Mouse (Mus musculus): ENCODE results near the gene Gldc. TPM values are rescaled to one million over a fixed set of nuclear protein-coding genes. Genes with fewer than 3 reads are reported as not detected.
A peak's percentile ranks its signal among the peaks of the same experiment; 100 is the strongest.

The Gldc gene
- polyA plus RNA-seq, 1 experiment: not detected

DNA sequence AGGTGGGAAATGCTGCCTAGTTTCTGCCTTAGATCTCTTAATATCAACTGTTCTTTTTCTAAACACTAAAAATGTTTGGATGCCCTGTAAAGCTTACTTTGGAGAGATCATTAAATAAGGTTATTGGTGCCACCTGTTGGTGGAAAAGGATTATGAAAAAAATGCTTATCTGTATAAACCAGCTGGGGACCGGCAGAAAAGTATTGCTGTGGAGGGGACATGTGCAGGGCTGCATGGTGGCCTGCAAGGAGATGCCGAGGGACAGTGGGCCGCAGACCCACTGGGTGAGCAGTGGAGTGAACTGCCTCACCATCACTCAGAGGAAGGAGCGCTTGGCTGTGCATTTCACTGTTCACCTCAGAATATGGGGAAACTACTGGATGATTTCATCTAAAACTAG is 47.1 kb downstream of the Gldc start:
- Histone ChIP-seq H3K4me1 (ENCODE audit: control insufficient read depth, insufficient read depth, low read length) (peaks cover 17% of the 10 kb centered on the region), H3K4me3 (ENCODE audit: insufficient read depth, low read length) (no peak overlapping the region), H3K27ac (ENCODE audit: insufficient read depth, low read depth, low read length) (no peak overlapping the region)
- no peak for TF ChIP-seq POLR2A (IDR thresholded peaks at IDR 0.05; ENCODE audit: borderline replicate concordance, low read depth, low read length)

GRCm38 (mm10) chr19:30125670-30126059 is 49.6 kb downstream of the Gldc start:
- Histone ChIP-seq H3K4me1 (ENCODE audit: control insufficient read depth, insufficient read depth, low read length) (peaks cover 17% of the 10 kb centered on the region), H3K4me3 (ENCODE audit: insufficient read depth, low read length) (no peak overlapping the region), H3K27ac (ENCODE audit: insufficient read depth, low read depth, low read length) (peak overlapping the region; percentile 57)
- no peak for TF ChIP-seq POLR2A (IDR thresholded peaks at IDR 0.05; ENCODE audit: borderline replicate concordance, low read depth, low read length)
- TF ChIP-seq CTCF (IDR thresholded peaks at IDR 0.05; ENCODE audit: low read depth, low read length): no peak

DNA sequence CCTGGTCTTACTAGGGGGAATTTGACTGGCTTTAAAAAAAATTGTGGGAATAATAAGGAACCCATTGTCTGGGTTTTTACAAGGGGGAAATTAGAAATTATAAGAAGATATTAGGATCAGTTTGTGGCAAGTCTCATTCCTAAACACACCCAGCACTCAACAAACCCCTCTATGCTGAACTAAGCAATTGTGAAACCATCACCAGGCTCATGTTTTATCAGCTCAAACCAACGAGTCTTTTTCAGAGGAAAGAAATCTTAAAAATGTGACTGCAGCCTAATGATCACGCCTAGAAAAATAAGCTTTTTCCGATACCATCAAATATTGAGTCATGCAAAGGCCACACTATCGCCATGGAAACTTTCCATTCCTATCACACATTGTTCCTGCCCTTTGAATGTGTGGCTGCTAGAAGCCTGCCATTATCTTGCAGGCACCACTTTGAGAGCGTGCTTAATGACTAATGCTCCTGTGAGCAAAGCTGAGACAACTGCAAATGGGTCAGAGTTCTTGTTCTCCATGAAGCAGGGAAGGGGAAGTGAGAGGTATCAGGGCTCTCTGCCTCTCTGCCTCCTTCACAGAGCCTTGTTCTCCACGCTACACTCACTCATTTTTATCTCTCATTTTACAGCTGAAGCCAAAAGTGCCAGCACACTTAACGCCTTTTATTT is 50.1 kb downstream of the Gldc start:
- Histone ChIP-seq H3K27ac (ENCODE audit: insufficient read depth, low read depth, low read length) (peak overlapping the region; percentile 57), H3K4me1 (ENCODE audit: control insufficient read depth, insufficient read depth, low read length) (peaks cover 17% of the 10 kb centered on the region), H3K4me3 (ENCODE audit: insufficient read depth, low read length) (no peak overlapping the region)
- TF ChIP-seq CTCF (IDR thresholded peaks at IDR 0.05; ENCODE audit: low read depth, low read length) (no peak), POLR2A (IDR thresholded peaks at IDR 0.05; ENCODE audit: borderline replicate concordance, low read depth, low read length) (no peak)

DNA sequence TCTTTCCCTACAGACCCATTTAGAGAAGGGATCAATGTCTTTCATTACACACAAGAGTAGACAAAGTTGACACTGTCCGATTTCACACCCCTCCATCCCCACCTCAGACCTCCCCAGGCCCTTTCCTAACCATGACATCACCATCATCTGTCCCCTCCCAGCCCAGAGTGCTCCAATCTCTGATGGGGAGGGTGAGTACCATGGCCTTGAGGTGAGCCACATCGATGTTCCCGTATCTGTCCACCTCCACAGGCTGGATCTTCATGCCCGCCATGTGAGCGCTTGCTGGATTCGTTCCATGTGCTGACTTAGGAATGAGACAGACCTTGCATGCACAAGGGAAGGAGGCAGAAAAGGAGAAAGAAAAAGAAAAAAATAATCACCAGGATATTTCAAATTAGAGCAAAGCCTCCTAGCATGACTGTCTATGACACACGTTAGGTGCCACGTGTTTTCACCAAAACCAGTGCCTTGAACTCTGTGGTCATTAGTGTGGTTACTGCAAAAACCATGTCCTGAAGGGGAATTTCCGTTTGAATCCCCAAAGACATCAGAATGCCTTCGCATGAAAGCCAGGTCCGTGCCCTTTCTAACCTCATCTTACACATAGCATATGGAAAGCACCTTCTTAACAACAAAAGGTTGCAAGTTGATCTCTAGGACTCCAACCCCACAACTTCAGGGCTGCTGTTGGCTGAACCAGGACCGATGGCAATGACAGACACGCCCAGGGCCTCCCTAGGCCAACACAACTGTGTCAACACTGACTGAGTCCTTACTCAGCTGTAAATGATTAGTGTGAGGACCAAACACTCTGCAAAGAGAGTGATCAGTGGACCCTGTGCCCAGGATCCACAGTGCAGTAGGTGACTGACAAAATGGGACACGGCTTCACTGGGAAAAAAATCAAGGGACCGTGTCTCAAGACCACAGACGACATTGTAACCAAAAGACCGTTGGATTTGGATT is 56.6 kb downstream of the Gldc start:
- Histone ChIP-seq H3K4me3 (ENCODE audit: insufficient read depth, low read length) (no peak overlapping the region), H3K27ac (ENCODE audit: insufficient read depth, low read depth, low read length) (no peak overlapping the region), H3K4me1 (ENCODE audit: control insufficient read depth, insufficient read depth, low read length) (no peaks in the 10 kb centered on the region; the same call in 1 of the 2 replicates)
- no peak for TF ChIP-seq POLR2A (IDR thresholded peaks at IDR 0.05; ENCODE audit: borderline replicate concordance, low read depth, low read length)
- no peak for TF ChIP-seq CTCF (IDR thresholded peaks at IDR 0.05; ENCODE audit: low read depth, low read length)

- Histone ChIP-seq H3K4me1 (ENCODE audit: control insufficient read depth, insufficient read depth, low read length) (peaks cover 2% of the 10 kb centered on the region; the same call in 1 of the 2 replicates), H3K27ac (ENCODE audit: insufficient read depth, low read depth, low read length) (no peak overlapping the region), H3K4me3 (ENCODE audit: insufficient read depth, low read length) (no peak overlapping the region)
- TF ChIP-seq POLR2A (IDR thresholded peaks at IDR 0.05; ENCODE audit: borderline replicate concordance, low read depth, low read length) (no peak), CTCF (IDR thresholded peaks at IDR 0.05; ENCODE audit: low read depth, low read length) (no peak)
Observed at GRCm38 (mm10) chr19:30117775-30118174, 57.5 kb downstream of the Gldc start.

DNA sequence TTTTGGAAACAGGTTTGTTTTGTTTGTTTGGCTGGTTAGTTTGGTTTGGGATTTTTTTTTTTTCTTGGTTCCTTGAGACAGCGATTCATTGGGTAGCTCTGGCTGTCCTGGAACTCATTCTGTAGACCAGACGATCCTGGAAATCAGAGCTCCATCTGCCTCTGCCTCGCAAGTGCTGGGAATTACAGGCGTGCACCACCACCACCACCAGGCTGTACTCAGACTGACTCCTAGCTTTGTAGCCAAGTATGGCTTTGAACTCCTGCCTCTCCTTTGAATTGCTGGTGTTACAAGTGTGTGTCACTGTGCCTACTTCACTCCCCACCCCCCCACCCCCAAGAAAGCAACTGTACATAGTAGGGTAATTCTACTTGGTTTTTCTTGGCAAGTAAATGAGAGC is 58.0 kb downstream of the Gldc start:
- H3K4me3 ChIP-seq (ENCODE audit: insufficient read depth, low read length): no peak overlapping the region
- H3K27ac ChIP-seq (ENCODE audit: insufficient read depth, low read depth, low read length): no peak overlapping the region
- peaks cover 2% of the 10 kb centered on the region; the same call in 1 of the 2 replicates for H3K4me1 ChIP-seq (ENCODE audit: control insufficient read depth, insufficient read depth, low read length)
- TF ChIP-seq CTCF (IDR thresholded peaks at IDR 0.05; ENCODE audit: low read depth, low read length) (no peak), POLR2A (IDR thresholded peaks at IDR 0.05; ENCODE audit: borderline replicate concordance, low read depth, low read length) (no peak)

DNA sequence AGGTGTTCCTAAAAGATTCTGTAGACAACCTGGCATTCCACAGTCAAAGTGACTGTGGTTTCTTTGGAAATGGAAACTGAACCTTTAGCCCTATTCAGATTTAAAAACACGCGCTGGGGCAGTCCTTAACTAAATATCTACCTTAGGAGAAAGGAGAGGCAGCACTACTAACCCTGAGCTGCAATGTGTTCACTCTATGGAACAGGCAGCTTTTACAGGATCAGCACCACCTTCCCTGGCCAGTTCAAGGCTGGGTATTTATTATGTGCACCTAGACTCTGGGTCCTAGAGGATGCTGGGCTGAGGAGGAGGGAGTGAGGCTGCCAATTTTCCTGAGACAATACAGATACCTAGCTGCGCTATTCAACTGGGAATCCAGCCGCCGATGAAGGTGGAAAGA is 59.6 kb downstream of the Gldc start:
- Histone ChIP-seq H3K27ac (ENCODE audit: insufficient read depth, low read depth, low read length) (no peak overlapping the region), H3K4me1 (ENCODE audit: control insufficient read depth, insufficient read depth, low read length) (peaks cover 2% of the 10 kb centered on the region; the same call in 1 of the 2 replicates), H3K4me3 (ENCODE audit: insufficient read depth, low read length) (no peak overlapping the region)
- TF ChIP-seq POLR2A (IDR thresholded peaks at IDR 0.05; ENCODE audit: borderline replicate concordance, low read depth, low read length) (no peak), CTCF (IDR thresholded peaks at IDR 0.05; ENCODE audit: low read depth, low read length) (no peak)

DNA sequence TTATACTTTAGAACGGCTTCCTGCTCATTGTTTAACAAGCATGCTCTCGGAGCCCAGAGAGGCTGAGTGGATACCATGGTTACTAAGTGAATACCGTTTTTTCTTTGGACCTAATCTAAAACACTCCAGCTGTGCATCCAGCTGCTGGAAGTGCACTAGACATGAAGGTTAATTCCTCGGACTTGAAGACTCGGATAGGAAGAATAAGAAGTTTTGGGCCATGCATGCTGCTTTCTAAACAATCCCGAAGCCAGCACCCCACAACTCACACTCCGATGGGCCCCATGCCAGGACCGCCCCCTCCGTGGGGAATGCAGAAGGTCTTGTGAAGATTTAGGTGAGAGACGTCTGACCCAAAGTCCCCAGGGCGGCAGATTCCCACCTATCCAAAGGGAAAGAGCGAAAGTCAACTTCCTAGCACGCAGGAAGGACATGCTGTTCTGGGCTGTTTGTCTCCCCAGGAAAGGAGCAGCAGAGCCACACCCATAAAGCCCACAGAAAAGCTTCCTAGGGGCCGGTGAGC is 60.2 kb downstream of the Gldc start:
- Histone ChIP-seq H3K27ac (ENCODE audit: insufficient read depth, low read depth, low read length) (no peak overlapping the region), H3K4me3 (ENCODE audit: insufficient read depth, low read length) (no peak overlapping the region), H3K4me1 (ENCODE audit: control insufficient read depth, insufficient read depth, low read length) (peaks cover 2% of the 10 kb centered on the region; the same call in 1 of the 2 replicates)
- TF ChIP-seq CTCF (IDR thresholded peaks at IDR 0.05; ENCODE audit: low read depth, low read length): no peak
- no peak for TF ChIP-seq POLR2A (IDR thresholded peaks at IDR 0.05; ENCODE audit: borderline replicate concordance, low read depth, low read length)

GRCm38 (mm10) chr19:30112961-30113688 is 62.1 kb downstream of the Gldc start:
- Histone ChIP-seq H3K27ac (ENCODE audit: insufficient read depth, low read depth, low read length) (no peak overlapping the region), H3K4me3 (ENCODE audit: insufficient read depth, low read length) (no peak overlapping the region), H3K4me1 (ENCODE audit: control insufficient read depth, insufficient read depth, low read length) (peaks cover 7% of the 10 kb centered on the region)
- no peak for TF ChIP-seq CTCF (IDR thresholded peaks at IDR 0.05; ENCODE audit: low read depth, low read length)
- TF ChIP-seq POLR2A (IDR thresholded peaks at IDR 0.05; ENCODE audit: borderline replicate concordance, low read depth, low read length): no peak
